Mouse (Mus musculus): ENCODE results near the gene Olfr223. TPM values are rescaled to one million over a fixed set of nuclear protein-coding genes. Genes with fewer than 3 reads are reported as not detected.
A peak's percentile ranks its signal among the peaks of the same experiment; 100 is the strongest.

The Olfr223 gene
- not detected in 2 replicates for polyA plus RNA-seq (2012; rRNA removed)

GRCm38 (mm10) chr11:59593189-59593588 lies at the start of gene Olfr223:
Gene Olfr223 (minus strand): TSS chr11:59593289.
- DNase-seq: no peak
- Histone ChIP-seq H3K27me3 (ENCODE audit: control insufficient read depth, insufficient read depth, low read length) (no peaks in the 10 kb centered on the region), H3K4me1 (ENCODE audit: control insufficient read depth, insufficient read depth, low read length) (no peaks in the 10 kb centered on the region; the same call in 1 of the 2 replicates), H3K27ac (ENCODE audit: insufficient read depth, low read length) (no peak within 1 kb of the TSS), H3K4me3 (replicated peaks; ENCODE audit: insufficient read depth, low read depth, low read length) (no peak within 1 kb of the TSS)
- TF ChIP-seq POLR2A (IDR thresholded peaks at IDR 0.05; ENCODE audit: borderline replicate concordance, insufficient read depth, low read length) (no peak), CTCF (IDR thresholded peaks at IDR 0.05; ENCODE audit: borderline replicate concordance, insufficient read depth, low read depth, low read length) (no peak)
- 87% methylated on average over 6 of the region's 6 CpGs for WGBS

GRCm38 (mm10) chr11:59642420-59642819 lies 49.3 kb upstream of the Olfr223 start:
- H3K27ac ChIP-seq (ENCODE audit: insufficient read depth, low read length): no peak overlapping the region
- H3K4me1 ChIP-seq (ENCODE audit: control insufficient read depth, insufficient read depth, low read length): no peaks in the 10 kb centered on the region; the same call in 1 of the 2 replicates
- DNase-seq: no peak
- no peak overlapping the region for H3K4me3 ChIP-seq (replicated peaks; ENCODE audit: insufficient read depth, low read depth, low read length)
- H3K27me3 ChIP-seq (ENCODE audit: control insufficient read depth, insufficient read depth, low read length): no peaks in the 10 kb centered on the region
- TF ChIP-seq CTCF (IDR thresholded peaks at IDR 0.05; ENCODE audit: borderline replicate concordance, insufficient read depth, low read depth, low read length): no peak
- no peak for TF ChIP-seq POLR2A (IDR thresholded peaks at IDR 0.05; ENCODE audit: borderline replicate concordance, insufficient read depth, low read length)
- WGBS: 85% methylated on average over 8 of the region's 8 CpGs

GRCm38 (mm10) chr11:59641227-59641626 lies 48.1 kb upstream of the Olfr223 start:
- Histone ChIP-seq H3K4me1 (ENCODE audit: control insufficient read depth, insufficient read depth, low read length) (peaks cover 4% of the 10 kb centered on the region), H3K27ac (ENCODE audit: insufficient read depth, low read length) (no peak overlapping the region), H3K4me3 (replicated peaks; ENCODE audit: insufficient read depth, low read depth, low read length) (no peak overlapping the region), H3K27me3 (ENCODE audit: control insufficient read depth, insufficient read depth, low read length) (no peaks in the 10 kb centered on the region)
- DNase-seq: no peak
- WGBS: 67% methylated on average over 5 of the region's 5 CpGs
- TF ChIP-seq POLR2A (IDR thresholded peaks at IDR 0.05; ENCODE audit: borderline replicate concordance, insufficient read depth, low read length) (no peak), CTCF (IDR thresholded peaks at IDR 0.05; ENCODE audit: borderline replicate concordance, insufficient read depth, low read depth, low read length) (peak; percentile 16; the same call in 1 of the 2 replicates)

GRCm38 (mm10) chr11:59639957-59640643 lies 47.0 kb upstream of the Olfr223 start:
- TF ChIP-seq POLR2A (IDR thresholded peaks at IDR 0.05; ENCODE audit: borderline replicate concordance, insufficient read depth, low read length): no peak
- no peak for TF ChIP-seq CTCF (IDR thresholded peaks at IDR 0.05; ENCODE audit: borderline replicate concordance, insufficient read depth, low read depth, low read length)
- H3K4me1 ChIP-seq (ENCODE audit: control insufficient read depth, insufficient read depth, low read length): peaks cover 7% of the 10 kb centered on the region
- no peak overlapping the region for H3K4me3 ChIP-seq (replicated peaks; ENCODE audit: insufficient read depth, low read depth, low read length)
- WGBS: 51% methylated on average over 4 of the region's 4 CpGs
- no peak for DNase-seq
- H3K27ac ChIP-seq (ENCODE audit: insufficient read depth, low read length): no peak overlapping the region
- H3K27me3 ChIP-seq (ENCODE audit: control insufficient read depth, insufficient read depth, low read length): no peaks in the 10 kb centered on the region

- Histone ChIP-seq H3K4me1 (ENCODE audit: control insufficient read depth, insufficient read depth, low read length) (peaks cover 7% of the 10 kb centered on the region), H3K27me3 (ENCODE audit: control insufficient read depth, insufficient read depth, low read length) (no peaks in the 10 kb centered on the region), H3K27ac (ENCODE audit: insufficient read depth, low read length) (no peak overlapping the region), H3K4me3 (replicated peaks; ENCODE audit: insufficient read depth, low read depth, low read length) (no peak overlapping the region)
- DNase-seq: no peak
- TF ChIP-seq CTCF (IDR thresholded peaks at IDR 0.05; ENCODE audit: borderline replicate concordance, insufficient read depth, low read depth, low read length) (no peak), POLR2A (IDR thresholded peaks at IDR 0.05; ENCODE audit: borderline replicate concordance, insufficient read depth, low read length) (no peak)
- WGBS: 78% methylated on average over 7 of the region's 7 CpGs
Observed at GRCm38 (mm10) chr11:59636695-59637414, 43.8 kb upstream of the Olfr223 start.

GRCm38 (mm10) chr11:59635821-59636694 lies 43.0 kb upstream of the Olfr223 start:
- no peak overlapping the region for H3K4me3 ChIP-seq (replicated peaks; ENCODE audit: insufficient read depth, low read depth, low read length)
- 38% methylated on average over 12 of the region's 12 CpGs for WGBS
- TF ChIP-seq POLR2A (IDR thresholded peaks at IDR 0.05; ENCODE audit: borderline replicate concordance, insufficient read depth, low read length) (no peak), CTCF (IDR thresholded peaks at IDR 0.05; ENCODE audit: borderline replicate concordance, insufficient read depth, low read depth, low read length) (no peak)

GRCm38 (mm10) chr11:59635251-59635795 lies 42.2 kb upstream of the Olfr223 start:
- WGBS: 84% methylated on average over 9 of the region's 9 CpGs
- Histone ChIP-seq H3K27me3 (ENCODE audit: control insufficient read depth, insufficient read depth, low read length) (no peaks in the 10 kb centered on the region), H3K4me1 (ENCODE audit: control insufficient read depth, insufficient read depth, low read length) (peaks cover 7% of the 10 kb centered on the region), H3K27ac (ENCODE audit: insufficient read depth, low read length) (no peak overlapping the region), H3K4me3 (replicated peaks; ENCODE audit: insufficient read depth, low read depth, low read length) (no peak overlapping the region)
- TF ChIP-seq CTCF (IDR thresholded peaks at IDR 0.05; ENCODE audit: borderline replicate concordance, insufficient read depth, low read depth, low read length) (no peak), POLR2A (IDR thresholded peaks at IDR 0.05; ENCODE audit: borderline replicate concordance, insufficient read depth, low read length) (no peak)
- no peak for DNase-seq

More at GRCm38 (mm10) chr11:59635821-59636694, 43.0 kb upstream of the Olfr223 start:
- H3K27me3 ChIP-seq (ENCODE audit: control insufficient read depth, insufficient read depth, low read length): no peaks in the 10 kb centered on the region
- DNase-seq: peak; percentile 22 to 32
- peaks cover 7% of the 10 kb centered on the region for H3K4me1 ChIP-seq (ENCODE audit: control insufficient read depth, insufficient read depth, low read length)
- no peak overlapping the region for H3K27ac ChIP-seq (ENCODE audit: insufficient read depth, low read length)
